Mouse (Mus musculus): ENCODE data around the gene Pde11a.
"Not testable (repeated sequence)": the region's sequence is repeated elsewhere in the genome, so short reads cannot be mapped to it uniquely, and the experiment has no call there.

Pde11a gene

DNA sequence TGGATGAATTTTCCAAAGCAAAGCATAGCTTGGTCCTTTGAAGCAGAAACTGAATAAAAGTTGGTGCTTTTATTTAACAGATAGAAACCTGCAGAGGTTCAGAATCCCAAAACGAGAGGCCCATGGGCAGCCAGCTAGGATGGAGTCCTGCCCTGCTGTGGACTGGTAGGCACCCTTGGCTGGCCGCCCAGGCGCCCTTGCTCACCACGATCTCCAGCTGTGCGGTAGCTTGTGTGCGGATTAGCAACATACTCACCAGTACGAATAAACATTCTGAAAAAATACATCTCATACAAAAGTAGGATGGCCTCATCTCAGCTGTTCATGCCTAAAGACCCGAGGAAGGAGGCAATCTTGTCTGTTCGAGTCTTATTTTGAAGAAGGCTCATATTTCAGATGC is 350.8 kb downstream of the Pde11a start:
- Histone ChIP-seq H3K27me3 (ENCODE audit: insufficient read depth, low read length) (no peaks in the 10 kb centered on the region), H3K4me3 (replicated peaks; ENCODE audit: low read length) (no peak overlapping the region), H3K4me1 (replicated peaks; ENCODE audit: low read depth, low read length) (peaks cover 48% of the 10 kb centered on the region), H3K36me3 (ENCODE audit: insufficient read depth, low read length) (no peaks in the 10 kb centered on the region), H3K9me3 (ENCODE audit: low read length) (peaks cover under 1% of the 10 kb centered on the region; the same call in 1 of the 2 replicates)
- TF ChIP-seq CTCF (conservative IDR thresholded peaks at IDR 0.05; ENCODE audit: low read length), result no peak
- TF ChIP-seq POU5F1 (IDR thresholded peaks at IDR 0.05; ENCODE audit: borderline replicate concordance, low read length), result no peak
- no peak for TF ChIP-seq NANOG (IDR thresholded peaks at IDR 0.05; ENCODE audit: borderline replicate concordance, low read length)

DNA sequence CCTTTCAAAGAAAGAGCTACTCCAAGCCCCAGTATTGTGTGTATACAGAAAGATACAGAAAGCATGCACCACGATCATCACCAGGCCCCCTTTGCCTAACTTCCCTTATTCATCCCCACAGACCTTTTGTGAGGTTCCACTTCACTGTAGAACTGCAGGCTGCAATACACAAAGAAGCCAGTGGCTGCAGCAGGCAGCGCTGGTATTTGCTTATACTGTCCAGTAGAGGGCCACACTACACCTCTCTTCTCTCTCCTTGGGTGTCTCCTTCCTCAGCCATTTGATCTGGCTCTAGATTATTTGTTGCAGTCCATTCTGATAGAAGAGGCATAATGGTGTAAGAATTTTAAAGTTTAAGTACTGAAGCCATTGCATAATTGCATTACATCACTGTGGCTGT is 353.4 kb downstream of the Pde11a start:
- H3K36me3 ChIP-seq (ENCODE audit: insufficient read depth, low read length), result no peaks in the 10 kb centered on the region
- peaks cover 4% of the 10 kb centered on the region for H3K9me3 ChIP-seq (ENCODE audit: low read length)
- TF ChIP-seq POU5F1 (IDR thresholded peaks at IDR 0.05; ENCODE audit: borderline replicate concordance, low read length) (no peak), CTCF (conservative IDR thresholded peaks at IDR 0.05; ENCODE audit: low read length) (peak; percentile 96)
- H3K27me3 ChIP-seq (ENCODE audit: insufficient read depth, low read length), result no peaks in the 10 kb centered on the region
- H3K4me3 ChIP-seq (replicated peaks; ENCODE audit: low read length), result no peak overlapping the region
- H3K4me1 ChIP-seq (replicated peaks; ENCODE audit: low read depth, low read length), result peaks cover 26% of the 10 kb centered on the region

DNA sequence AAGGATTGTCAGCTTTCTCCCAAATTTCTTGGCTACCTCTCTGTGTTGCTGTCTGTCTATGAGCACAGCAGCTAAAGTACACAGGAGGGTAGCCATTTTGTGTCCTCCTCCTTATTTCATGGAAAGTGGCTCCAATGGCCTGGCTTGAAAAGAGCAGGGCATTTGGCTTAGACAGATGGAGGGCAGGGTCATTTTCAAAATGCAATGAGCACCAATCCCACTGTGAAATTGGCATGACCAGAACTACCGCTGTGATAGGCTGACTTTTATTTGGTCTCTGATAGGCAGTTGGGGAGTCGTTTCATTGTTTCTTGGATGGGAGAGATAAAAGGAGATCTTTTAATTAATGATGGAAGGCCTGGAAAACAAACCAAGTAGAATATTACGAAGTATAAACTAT is 354.7 kb downstream of the Pde11a start:
- no peak for TF ChIP-seq CTCF (conservative IDR thresholded peaks at IDR 0.05; ENCODE audit: low read length)
- TF ChIP-seq POU5F1 (IDR thresholded peaks at IDR 0.05; ENCODE audit: borderline replicate concordance, low read length), result no peak
- TF ChIP-seq NANOG (IDR thresholded peaks at IDR 0.05; ENCODE audit: borderline replicate concordance, low read length), result no peak
- no peak overlapping the region for H3K4me3 ChIP-seq (replicated peaks; ENCODE audit: low read length)
- no peaks in the 10 kb centered on the region for H3K27me3 ChIP-seq (ENCODE audit: insufficient read depth, low read length)
- peaks cover 4% of the 10 kb centered on the region for H3K9me3 ChIP-seq (ENCODE audit: low read length)
- 0 out of 2 replicates have a peak, but pooled peaks cover 6% of the 10 kb centered on the region for H3K36me3 ChIP-seq (ENCODE audit: insufficient read depth, low read length)
- peaks cover 16% of the 10 kb centered on the region for H3K4me1 ChIP-seq (replicated peaks; ENCODE audit: low read depth, low read length)

DNA sequence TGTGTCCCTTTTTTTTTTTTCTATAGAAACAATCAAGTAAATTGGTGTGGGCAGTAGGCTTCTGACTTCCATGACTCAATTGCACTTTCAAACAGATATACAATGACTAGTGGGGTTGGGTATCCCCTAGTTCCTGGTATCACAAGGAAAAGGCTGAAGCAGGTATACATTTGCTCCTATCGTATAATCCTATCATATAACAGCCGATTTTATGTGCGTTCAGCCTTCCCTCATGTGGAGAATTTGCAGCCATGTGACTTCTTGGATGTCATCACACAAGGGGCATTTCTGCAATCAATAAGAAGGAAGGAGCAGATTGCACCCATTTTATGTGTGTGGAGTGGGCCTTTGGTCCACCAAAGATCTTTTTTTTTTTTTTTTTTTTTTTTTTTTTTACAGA is 355.5 kb downstream of the Pde11a start:
- Histone ChIP-seq H3K4me1 (replicated peaks; ENCODE audit: low read depth, low read length) (peaks cover 14% of the 10 kb centered on the region), H3K36me3 (ENCODE audit: insufficient read depth, low read length) (0 out of 2 replicates have a peak, but pooled peaks cover 6% of the 10 kb centered on the region), H3K4me3 (replicated peaks; ENCODE audit: low read length) (no peak overlapping the region), H3K27me3 (ENCODE audit: insufficient read depth, low read length) (no peaks in the 10 kb centered on the region), H3K9me3 (ENCODE audit: low read length) (peaks cover 4% of the 10 kb centered on the region)
- no peak for TF ChIP-seq NANOG (IDR thresholded peaks at IDR 0.05; ENCODE audit: borderline replicate concordance, low read length)
- no peak for TF ChIP-seq POU5F1 (IDR thresholded peaks at IDR 0.05; ENCODE audit: borderline replicate concordance, low read length)
- TF ChIP-seq CTCF (conservative IDR thresholded peaks at IDR 0.05; ENCODE audit: low read length), result no peak

DNA sequence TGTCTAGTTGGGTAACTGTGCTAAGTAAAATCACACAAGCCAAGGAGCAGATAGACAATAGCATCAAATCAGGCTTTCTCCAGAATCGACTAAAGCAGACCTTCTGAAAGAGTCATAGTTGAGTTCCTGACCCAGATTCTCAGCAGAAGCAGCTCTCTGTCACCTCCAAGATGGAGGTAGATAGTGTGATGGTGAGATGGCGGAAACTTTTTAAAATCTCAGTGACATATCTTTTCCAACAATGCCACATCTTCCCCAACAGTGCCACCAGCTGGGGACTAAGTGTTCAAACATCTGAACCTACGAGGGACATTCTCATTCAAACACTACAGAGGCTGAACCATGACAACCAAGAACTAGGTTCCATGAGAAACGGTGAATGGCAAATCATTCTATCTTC is 355.9 kb downstream of the Pde11a start:
- peaks cover 12% of the 10 kb centered on the region for H3K4me1 ChIP-seq (replicated peaks; ENCODE audit: low read depth, low read length)
- H3K9me3 ChIP-seq (ENCODE audit: low read length), result peaks cover 4% of the 10 kb centered on the region
- TF ChIP-seq NANOG (IDR thresholded peaks at IDR 0.05; ENCODE audit: borderline replicate concordance, low read length) (no peak), POU5F1 (IDR thresholded peaks at IDR 0.05; ENCODE audit: borderline replicate concordance, low read length) (no peak), CTCF (conservative IDR thresholded peaks at IDR 0.05; ENCODE audit: low read length) (no peak; the same call in 1 of the 2 replicates)
- no peak overlapping the region for H3K4me3 ChIP-seq (replicated peaks; ENCODE audit: low read length)
- no peaks in the 10 kb centered on the region for H3K27me3 ChIP-seq (ENCODE audit: insufficient read depth, low read length)
- H3K36me3 ChIP-seq (ENCODE audit: insufficient read depth, low read length), result 0 out of 2 replicates have a peak, but pooled peaks cover 6% of the 10 kb centered on the region

DNA sequence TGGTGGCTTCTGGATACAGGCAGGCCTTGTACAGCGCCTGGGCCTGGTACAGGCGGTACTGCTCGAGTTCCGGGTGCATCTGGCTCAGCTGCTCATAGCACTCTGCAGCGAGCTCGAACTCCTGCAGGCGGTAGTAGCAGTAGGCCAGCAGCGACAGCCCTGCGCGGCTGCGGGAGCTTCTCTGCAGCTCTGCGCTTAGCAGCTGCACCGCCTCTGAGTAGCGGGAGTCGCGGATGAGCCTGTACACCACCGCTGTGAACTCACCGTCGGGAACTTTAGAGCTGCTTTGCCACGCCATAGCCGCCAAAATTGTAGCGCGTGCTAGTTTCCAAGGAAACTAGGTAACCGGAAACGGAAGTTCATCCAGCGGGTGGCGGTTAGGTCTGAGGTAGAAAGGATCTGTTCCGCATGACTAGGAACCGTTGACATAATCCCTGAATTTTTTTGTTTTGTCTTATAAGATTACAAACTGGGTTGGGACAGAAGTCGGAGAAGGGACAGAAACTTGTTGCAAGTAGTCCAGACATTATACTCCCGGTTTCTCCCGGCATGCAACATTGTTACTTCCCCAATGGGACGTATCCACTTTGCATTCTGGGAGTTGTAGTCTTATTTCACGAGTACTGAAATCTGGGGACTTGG is 357.0 kb downstream of the Pde11a start, which contains the start of gene Ttc30a1:
TSS of gene Ttc30a1 (minus strand) at position 528 of the 642 bp plus-strand sequence.
- peak within 1 kb of the TSS; percentile 74 for H3K4me3 ChIP-seq (replicated peaks; ENCODE audit: low read length)

DNA sequence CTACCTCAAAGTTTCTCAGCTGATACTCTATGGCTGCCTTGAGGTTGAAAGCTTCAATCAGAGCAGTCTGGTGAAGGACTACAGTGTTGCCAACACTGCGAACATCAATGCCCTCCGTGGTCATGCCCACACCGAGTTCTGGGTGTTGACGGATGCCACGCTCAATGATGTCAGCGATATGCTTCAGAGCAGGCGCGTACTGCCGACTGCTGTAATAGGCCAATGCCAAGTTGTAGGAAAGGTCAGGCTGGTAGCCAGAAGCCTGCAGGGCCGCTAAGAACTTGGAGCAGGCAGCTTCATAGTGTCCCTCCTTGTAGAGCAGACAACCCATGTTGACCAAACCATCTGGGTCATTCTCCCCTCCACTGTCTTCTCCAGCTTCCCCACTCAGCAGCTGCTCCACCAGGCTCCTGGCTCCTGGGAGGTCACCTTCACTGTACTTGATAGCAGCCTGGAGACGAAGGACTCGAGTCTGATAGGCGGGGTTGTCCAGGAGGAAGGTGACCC is 357.6 kb downstream of the Pde11a start:
- not testable (repeated sequence) for H3K9me3 ChIP-seq (ENCODE audit: low read length); H3K36me3 ChIP-seq (ENCODE audit: insufficient read depth, low read length); H3K27me3 ChIP-seq (ENCODE audit: insufficient read depth, low read length)
- peaks cover 12% of the 10 kb centered on the region for H3K4me1 ChIP-seq (replicated peaks; ENCODE audit: low read depth, low read length)
- H3K4me3 ChIP-seq (replicated peaks; ENCODE audit: low read length), result peak overlapping the region; percentile 74

More for the DNA sequence above, 357.0 kb downstream of the Pde11a start, which contains the start of gene Ttc30a1:
- H3K27me3 ChIP-seq (ENCODE audit: insufficient read depth, low read length); H3K9me3 ChIP-seq (ENCODE audit: low read length); H3K36me3 ChIP-seq (ENCODE audit: insufficient read depth, low read length): not testable (repeated sequence)
- peaks cover 12% of the 10 kb centered on the region for H3K4me1 ChIP-seq (replicated peaks; ENCODE audit: low read depth, low read length)

DNA sequence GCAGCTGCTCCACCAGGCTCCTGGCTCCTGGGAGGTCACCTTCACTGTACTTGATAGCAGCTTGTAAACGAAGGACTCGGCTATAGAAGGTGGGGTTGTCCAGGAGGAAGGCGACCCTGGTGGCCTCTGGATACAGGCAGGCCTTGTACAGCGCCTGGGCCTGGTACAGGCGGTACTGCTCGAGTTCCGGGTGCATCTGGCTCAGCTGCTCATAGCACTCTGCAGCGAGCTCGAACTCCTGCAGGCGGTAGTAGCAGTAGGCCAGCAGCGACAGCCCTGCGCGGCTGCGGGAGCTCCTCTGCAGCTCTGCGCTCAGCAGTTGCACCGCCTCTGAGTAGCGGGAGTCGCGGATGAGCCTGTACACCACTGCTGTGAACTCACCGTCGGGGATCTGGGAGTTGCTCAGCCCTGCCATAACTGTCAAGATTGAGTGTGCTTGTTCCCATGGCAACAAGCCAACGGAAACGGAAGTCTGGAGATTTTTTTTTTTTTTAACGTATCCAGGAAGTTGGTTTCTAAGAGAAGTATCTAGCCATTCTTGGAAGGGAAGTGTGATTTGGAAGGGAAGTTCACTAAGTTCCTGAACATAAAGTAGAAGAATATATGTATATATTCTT is 360.7 kb downstream of the Pde11a start, which contains the start of gene Ttc30a2:
TSS of gene Ttc30a2 (minus strand) at position 419 of the 617 bp plus-strand sequence.
- not testable (repeated sequence) for H3K36me3 ChIP-seq (ENCODE audit: insufficient read depth, low read length); H3K9me3 ChIP-seq (ENCODE audit: low read length); H3K4me1 ChIP-seq (replicated peaks; ENCODE audit: low read depth, low read length); H3K27me3 ChIP-seq (ENCODE audit: insufficient read depth, low read length)
- H3K4me3 ChIP-seq (replicated peaks; ENCODE audit: low read length), result peak within 1 kb of the TSS; percentile 58

DNA sequence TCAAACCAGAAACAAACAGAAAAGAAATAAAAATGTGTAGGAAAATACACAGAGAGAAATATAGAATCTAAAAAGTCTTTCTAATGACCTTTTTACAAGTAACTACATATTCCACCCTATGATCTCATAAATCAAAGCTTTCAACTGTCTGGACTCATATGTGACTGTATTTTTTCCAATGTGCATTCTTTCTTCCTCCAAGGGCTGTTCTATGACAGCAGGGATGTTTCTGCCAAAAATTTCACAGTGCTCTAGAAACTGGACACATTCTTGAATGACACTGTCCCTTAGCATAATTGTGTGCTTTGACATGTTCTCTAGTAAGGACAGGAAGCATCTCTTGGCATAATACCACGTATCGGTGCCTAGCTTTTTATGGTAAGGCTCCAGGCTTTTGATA is 362.5 kb downstream of the Pde11a start:
- H3K4me3 ChIP-seq (replicated peaks; ENCODE audit: low read length); H3K36me3 ChIP-seq (ENCODE audit: insufficient read depth, low read length); H3K4me1 ChIP-seq (replicated peaks; ENCODE audit: low read depth, low read length); H3K9me3 ChIP-seq (ENCODE audit: low read length); H3K27me3 ChIP-seq (ENCODE audit: insufficient read depth, low read length): not testable (repeated sequence)

Measured in E14TG2a.4 (cell line).